Mouse (Mus musculus) adrenal gland, postnatal 10 days (tissue): ENCODE measurements around the gene Gm8206. TPM values are rescaled to one million over a fixed set of nuclear protein-coding genes. Genes with fewer than 3 reads are reported as not detected.
A peak's percentile ranks its signal among the peaks of the same experiment; 100 is the strongest.
"Not testable (repeated sequence)": the region's sequence is repeated elsewhere in the genome, so short reads cannot be mapped to it uniquely, and the experiment has no call there.

ENCODE experiments used
- DNase-seq: peaks from one replicate; pipeline ENCODE4 v3.0.0; 2021; ENCODE audit warnings: mixed read lengths
- long read RNA-seq, 2 experiments: library from polyadenylated mRNA; stranded (forward); transcript quantifications; one replicate each; pipeline ENCODE4 v2.0.0; 2021
- total RNA-seq, 2 experiments: library from RNA; stranded (reverse); gene quantifications; 2 replicates each; pipeline ENCODE4 v1.2.3; 2021

Gm8206 gene
- total RNA-seq = under 1 TPM in 1 of 2 experiments, not detected in 1; 0.45 TPM
- long read RNA-seq, experiment 1 = 0 reads
- long read RNA-seq, experiment 2 = 0 reads

DNA sequence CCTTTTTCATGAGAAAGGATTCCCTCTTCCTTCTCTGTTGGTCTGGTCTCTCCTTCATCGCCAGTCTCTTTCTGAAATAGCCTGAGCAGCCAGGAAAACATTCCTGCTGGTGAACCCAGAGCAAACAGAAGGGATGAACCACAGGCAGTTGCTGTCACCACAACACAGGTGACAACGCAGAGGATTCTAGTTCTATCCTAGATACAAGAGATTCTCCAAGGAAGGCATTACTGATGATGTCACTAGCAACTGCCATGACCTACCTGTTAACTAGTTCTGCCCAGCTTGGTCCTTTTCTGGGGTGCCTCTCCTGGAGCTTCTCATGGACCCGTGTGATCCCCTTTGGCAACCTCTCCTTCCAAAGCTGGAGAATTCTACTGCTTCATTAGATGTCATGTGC, at the start of gene Gm8206:
Gene Gm8206, minus strand, starts transcription at position 101 of the 400 bp plus-strand sequence.
- DNase-seq = not testable (repeated sequence)

GRCm38 (mm10) chr14:6125707-6126106, 32.0 kb upstream of the Gm8206 start, which contains the start of gene Gm3476:
Gene Gm3476, minus strand, starts transcription at chr14:6125807.
- DNase-seq = not testable (repeated sequence)

DNA sequence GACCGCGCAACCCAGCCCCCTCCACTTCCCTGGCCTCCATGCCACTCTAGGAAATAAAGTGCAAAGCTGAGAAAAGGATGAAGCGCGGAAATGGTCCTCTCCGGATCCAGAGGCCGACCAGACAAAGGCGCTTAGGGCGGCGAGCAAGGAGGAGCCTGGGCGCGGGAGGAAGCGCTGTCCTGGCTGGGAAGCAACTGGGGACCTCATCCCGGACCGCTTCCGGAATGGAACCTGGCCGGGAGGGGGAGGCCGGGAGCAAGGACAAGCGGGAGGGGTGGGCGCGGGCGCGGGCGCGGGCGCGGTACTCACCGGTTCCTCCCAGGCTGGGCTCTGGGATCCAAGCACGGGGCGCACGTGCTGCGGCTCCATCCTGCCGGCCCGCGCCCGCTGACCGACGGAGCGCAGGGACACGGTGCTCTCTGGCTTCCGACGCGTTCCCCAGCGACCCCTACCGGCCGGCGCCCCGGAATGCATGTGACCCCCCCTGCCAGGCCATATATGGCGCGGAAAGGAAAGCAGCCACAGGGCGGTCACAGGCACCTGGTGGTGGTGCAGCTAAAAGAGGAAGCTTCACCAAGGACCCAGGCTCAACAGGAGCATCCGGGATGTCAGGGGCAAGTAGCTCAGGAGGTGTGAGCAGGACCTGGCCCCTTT, 14.7 kb upstream of the Gm8206 start, which contains the start of gene Gm3468:
Gene Gm3468, minus strand, starts transcription at position 394 of the 654 bp plus-strand sequence.
- peak; percentile 55 for DNase-seq

GRCm38 (mm10) chr14:6107500-6107899, 13.8 kb upstream of the Gm8206 start:
- DNase-seq = not testable (repeated sequence)

GRCm38 (mm10) chr14:6058167-6058566, 35.6 kb downstream of the Gm8206 start, which contains the start of gene Gm6337:
Gene Gm6337, minus strand, starts transcription at chr14:6058267.
- not testable (repeated sequence) for DNase-seq

- peak; percentile 1 for DNase-seq
Observed at GRCm38 (mm10) chr14:5987136-5987535, 106.6 kb downstream of the Gm8206 start.

DNA sequence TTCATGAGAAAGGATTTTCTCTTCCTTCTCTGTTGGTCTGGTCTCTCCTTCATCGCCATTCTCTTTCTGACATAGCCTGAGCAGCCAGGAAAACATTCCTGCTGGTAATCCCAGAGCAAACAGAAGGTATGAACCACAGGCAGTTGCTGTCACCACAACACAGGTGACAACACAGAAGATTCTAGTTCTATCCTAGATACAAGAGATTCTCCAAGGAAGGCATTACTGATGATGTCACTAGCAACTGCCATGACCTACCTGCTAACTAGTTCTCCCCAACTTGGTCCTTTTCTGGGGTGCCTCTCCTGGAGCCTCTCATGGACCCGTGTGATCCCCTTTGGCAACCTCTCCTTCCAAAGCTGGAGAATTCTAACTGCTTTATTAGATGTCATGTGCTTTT, 114.7 kb downstream of the Gm8206 start, which contains the start of gene Gm3453:
Gene Gm3453, minus strand, starts transcription at position 101 of the 400 bp plus-strand sequence.
- DNase-seq = not testable (repeated sequence)

Other genes with a start within 250 kb of the Gm8206 start
- gene Gm8237, start 213.6 kb downstream of the Gm8206 start, total RNA-seq = under 1 TPM; 0.60 to 0.91 TPM
- under 1 TPM; 0.27 to 0.69 TPM for gene Gm3248, start 132.2 kb downstream of the Gm8206 start, total RNA-seq
- not detected for gene Gm3453, start 114.8 kb downstream of the Gm8206 start, total RNA-seq
- not detected for gene Gm6337, start 35.7 kb downstream of the Gm8206 start, total RNA-seq
- under 1 TPM in 1 of 2 experiments, not detected in 1; 0.36 TPM for gene Gm3468, start 14.7 kb upstream of the Gm8206 start, total RNA-seq
- gene Gm3476, start 31.9 kb upstream of the Gm8206 start, total RNA-seq = not detected
- gene Gm21560, start 125.3 kb upstream of the Gm8206 start, total RNA-seq = under 1 TPM; 0.30 to 0.70 TPM
- 1 to 10 TPM in 1 of 2 experiments, under 1 TPM in 1; 0.66 to 1.3 TPM for gene Gm3411, start 193.3 kb upstream of the Gm8206 start, total RNA-seq
- not detected for gene Gm21103, start 210.9 kb upstream of the Gm8206 start, total RNA-seq
- gene Gm3618, start 249.7 kb upstream of the Gm8206 start, total RNA-seq = not detected